Mouse (Mus musculus): ENCODE results near the gene Pcsk1n.
A peak's percentile ranks its signal among the peaks of the same experiment; 100 is the strongest.

GRCm38 (mm10) chrX:7966161-7966560, 46.5 kb downstream of the Pcsk1n start:
- TF ChIP-seq EP300 (IDR thresholded peaks at IDR 0.05; ENCODE audit: low read depth) (0 out of 2 replicates have a peak, but pooled peaks have one; percentile 30), CTCF (IDR thresholded peaks at IDR 0.05; ENCODE audit: low read depth) (no peak)
